Mouse (Mus musculus): ENCODE measurements around the gene Nmnat3.

Nmnat3 gene

GRCm38 (mm10) chr9:98420666-98421065 is 133.4 kb downstream of the Nmnat3 start:
- DNase-seq (ENCODE audit: low spot score): no peak

- DNase-seq (ENCODE audit: low spot score): no peak
Measured at GRCm38 (mm10) chr9:98421903-98422302, 134.7 kb downstream of the Nmnat3 start.

GRCm38 (mm10) chr9:98422656-98423055 is 135.4 kb downstream of the Nmnat3 start, which contains the start of gene Rbp1:
TSS of gene Rbp1 (plus strand) at chr9:98422961.
- DNase-seq (ENCODE audit: low spot score): no peak

- no peak for DNase-seq (ENCODE audit: low spot score)
Measured at GRCm38 (mm10) chr9:98423691-98424090, 136.5 kb downstream of the Nmnat3 start.

GRCm38 (mm10) chr9:98424291-98424690 is 137.1 kb downstream of the Nmnat3 start:
- DNase-seq (ENCODE audit: low spot score): no peak

GRCm38 (mm10) chr9:98424725-98425210 is 137.5 kb downstream of the Nmnat3 start:
- DNase-seq (ENCODE audit: low spot score): no peak

GRCm38 (mm10) chr9:98425351-98425880 is 138.2 kb downstream of the Nmnat3 start:
- DNase-seq (ENCODE audit: low spot score): no peak

GRCm38 (mm10) chr9:98427906-98428517 is 140.8 kb downstream of the Nmnat3 start:
- DNase-seq (ENCODE audit: low spot score): no peak

- DNase-seq (ENCODE audit: low spot score): no peak
Measured at GRCm38 (mm10) chr9:98428783-98429182, 141.5 kb downstream of the Nmnat3 start.

- no peak for DNase-seq (ENCODE audit: low spot score)
Measured at GRCm38 (mm10) chr9:98429806-98430205, 142.6 kb downstream of the Nmnat3 start.

- no peak for DNase-seq (ENCODE audit: low spot score)
Measured at GRCm38 (mm10) chr9:98430528-98430927, 143.3 kb downstream of the Nmnat3 start.

- DNase-seq (ENCODE audit: low spot score): peak; percentile 6
Measured at GRCm38 (mm10) chr9:98433021-98433420, 145.8 kb downstream of the Nmnat3 start.

- no peak for DNase-seq (ENCODE audit: low spot score)
Measured at GRCm38 (mm10) chr9:98433956-98434588, 146.8 kb downstream of the Nmnat3 start.

GRCm38 (mm10) chr9:98437819-98438218 is 150.6 kb downstream of the Nmnat3 start:
- DNase-seq (ENCODE audit: low spot score): no peak

GRCm38 (mm10) chr9:98439091-98439490 is 151.9 kb downstream of the Nmnat3 start:
- no peak for DNase-seq (ENCODE audit: low spot score)

- DNase-seq (ENCODE audit: low spot score): no peak
Measured at GRCm38 (mm10) chr9:98442638-98443037, 155.4 kb downstream of the Nmnat3 start.

GRCm38 (mm10) chr9:98445359-98446149 is 158.3 kb downstream of the Nmnat3 start:
- no peak for DNase-seq (ENCODE audit: low spot score)

GRCm38 (mm10) chr9:98450976-98451375 is 163.7 kb downstream of the Nmnat3 start:
- no peak for DNase-seq (ENCODE audit: low spot score)

- DNase-seq (ENCODE audit: low spot score): no peak
Measured at GRCm38 (mm10) chr9:98466709-98467108, 179.5 kb downstream of the Nmnat3 start.

Measured in MN1 (cell line).